Mouse (Mus musculus) urinary bladder, postnatal 14 days (tissue): ENCODE results near the gene Lsm3.
"Not testable (repeated sequence)": the region's sequence is repeated elsewhere in the genome, so short reads cannot be mapped to it uniquely, and the experiment has no call there.

Source experiments
- DNase-seq: peaks from one replicate; pipeline ENCODE4 v3.0.0; 2021; ENCODE audit warnings: low spot score

The Lsm3 gene

DNA sequence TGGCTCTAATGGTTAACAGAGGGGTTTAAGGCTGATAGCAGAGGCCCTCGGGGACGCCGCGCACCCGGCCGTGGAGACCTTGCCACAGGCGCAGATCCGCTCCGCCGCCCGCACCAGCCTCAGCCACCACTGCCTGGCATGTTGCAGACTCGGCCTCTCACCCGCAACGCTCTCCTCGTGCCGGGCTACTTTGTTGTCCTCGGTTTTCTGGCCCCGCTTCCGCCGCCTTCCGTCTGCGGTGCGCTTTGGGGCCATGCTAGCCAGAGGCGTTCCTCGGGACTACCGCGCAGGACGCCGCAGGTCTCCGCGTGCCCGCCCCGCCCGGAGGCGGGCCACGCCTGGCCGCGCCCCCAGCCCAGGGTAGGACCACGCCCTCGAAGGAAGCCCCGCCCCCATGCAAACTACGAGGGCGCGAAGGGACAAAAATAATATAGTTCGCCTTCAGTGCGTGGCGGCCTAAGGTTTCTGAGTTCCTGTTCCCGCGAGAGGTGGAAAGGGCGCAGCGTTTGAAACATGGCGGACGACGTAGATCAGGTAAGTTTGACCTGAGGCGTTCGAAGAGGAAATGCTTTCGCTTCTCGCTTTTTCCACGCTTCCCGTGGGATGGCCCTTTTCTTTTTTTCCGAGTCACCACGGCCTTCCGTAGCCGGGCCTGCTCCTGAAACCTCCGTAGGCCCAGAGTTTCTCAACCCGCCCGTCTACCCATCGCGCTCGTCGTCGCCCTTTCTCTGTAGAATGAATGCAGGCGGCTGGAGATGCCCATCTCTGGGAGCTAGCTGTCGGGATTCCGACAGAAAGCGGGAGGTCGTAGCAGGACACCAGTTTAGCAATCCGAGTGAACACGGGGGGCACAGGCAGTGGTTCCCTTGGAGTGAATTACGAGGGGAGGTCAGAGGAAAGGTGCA is at the start of gene Lsm3, which contains the start of gene Xpc:
Lsm3 (plus strand) TSS at position 384 of the 905 bp plus-strand sequence.
Xpc (minus strand) TSS at position 344 of the 905 bp plus-strand sequence.
- DNase-seq = peak; percentile 98

DNA sequence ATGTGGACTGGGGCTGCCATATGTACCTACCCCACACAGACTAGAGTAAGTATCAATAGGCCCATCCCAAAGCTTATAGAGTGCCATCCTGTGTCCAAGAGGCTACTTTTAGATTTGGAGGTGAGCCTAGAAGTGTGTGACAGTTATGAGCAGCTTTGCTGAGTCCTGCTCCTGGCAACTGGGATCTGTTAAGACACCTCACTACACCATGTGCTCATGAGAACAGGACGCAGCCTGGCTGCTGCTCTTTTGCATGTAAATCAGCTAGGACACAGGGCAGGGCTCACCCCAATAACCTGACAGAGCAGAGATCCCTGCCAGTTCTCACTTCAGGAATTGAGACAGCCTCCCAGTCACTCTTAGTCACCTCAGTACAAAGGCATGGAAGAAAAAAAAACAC is 48.6 kb upstream of the Lsm3 start:
- DNase-seq = no peak

DNA sequence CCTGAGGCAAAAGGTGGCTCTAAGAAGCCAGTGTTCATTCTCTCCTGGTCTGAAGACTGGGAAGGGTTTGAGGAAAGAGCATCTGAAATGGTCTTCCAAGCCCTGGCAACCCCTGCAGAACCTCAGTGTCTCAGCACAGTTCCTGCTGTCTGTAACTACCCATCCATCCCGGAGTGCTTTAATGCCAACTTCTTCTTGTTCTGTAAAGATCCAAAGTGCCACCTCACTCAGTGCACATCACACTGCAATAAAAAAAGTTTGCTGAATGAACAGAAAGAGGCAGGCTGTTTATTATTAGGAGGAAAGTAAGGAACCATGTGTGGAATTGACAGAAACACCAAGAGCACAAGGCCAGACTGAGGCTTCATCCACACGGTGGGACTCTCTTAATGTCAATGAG is 45.0 kb upstream of the Lsm3 start:
- DNase-seq = no peak

DNA sequence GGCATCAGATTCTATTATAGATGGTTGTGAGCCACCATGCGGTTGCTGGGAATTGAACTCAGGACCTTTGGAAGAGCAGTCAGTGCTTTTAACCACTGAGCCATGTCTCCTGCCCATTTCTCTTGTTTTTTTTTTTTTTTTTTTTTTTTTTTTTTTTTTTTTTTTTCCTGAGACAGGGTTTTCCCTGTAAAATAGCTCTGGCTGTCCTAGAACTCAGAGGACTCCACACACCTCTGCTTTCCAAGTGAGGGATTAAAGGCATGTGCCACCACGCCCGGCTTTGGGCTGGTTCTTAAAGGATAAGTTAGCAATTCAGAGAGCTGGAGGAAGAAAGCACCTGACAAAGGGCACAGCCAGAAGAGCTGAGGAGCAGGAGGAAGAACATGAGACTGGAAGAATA is 44.3 kb upstream of the Lsm3 start:
- DNase-seq = not testable (repeated sequence)

DNA sequence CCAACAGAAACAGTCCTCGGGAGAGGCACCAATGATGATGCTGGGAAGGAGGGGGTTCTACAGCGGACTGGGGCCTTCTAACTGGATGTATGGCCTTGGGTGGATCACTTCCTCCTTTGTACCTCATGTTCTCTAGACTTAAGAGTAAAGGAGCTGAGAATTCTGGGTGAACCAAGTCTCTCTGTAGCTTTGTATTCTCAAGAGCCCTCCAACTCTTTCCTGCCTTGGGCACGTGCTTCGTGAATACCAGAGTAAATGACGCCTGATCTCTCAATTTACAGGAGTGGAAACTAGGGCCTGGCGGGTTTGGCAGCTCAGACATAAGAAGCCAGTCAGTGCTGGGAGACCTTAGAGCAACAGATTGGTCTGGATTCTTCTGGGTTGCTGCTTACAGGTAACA is 43.4 kb upstream of the Lsm3 start:
- DNase-seq = no peak

DNA sequence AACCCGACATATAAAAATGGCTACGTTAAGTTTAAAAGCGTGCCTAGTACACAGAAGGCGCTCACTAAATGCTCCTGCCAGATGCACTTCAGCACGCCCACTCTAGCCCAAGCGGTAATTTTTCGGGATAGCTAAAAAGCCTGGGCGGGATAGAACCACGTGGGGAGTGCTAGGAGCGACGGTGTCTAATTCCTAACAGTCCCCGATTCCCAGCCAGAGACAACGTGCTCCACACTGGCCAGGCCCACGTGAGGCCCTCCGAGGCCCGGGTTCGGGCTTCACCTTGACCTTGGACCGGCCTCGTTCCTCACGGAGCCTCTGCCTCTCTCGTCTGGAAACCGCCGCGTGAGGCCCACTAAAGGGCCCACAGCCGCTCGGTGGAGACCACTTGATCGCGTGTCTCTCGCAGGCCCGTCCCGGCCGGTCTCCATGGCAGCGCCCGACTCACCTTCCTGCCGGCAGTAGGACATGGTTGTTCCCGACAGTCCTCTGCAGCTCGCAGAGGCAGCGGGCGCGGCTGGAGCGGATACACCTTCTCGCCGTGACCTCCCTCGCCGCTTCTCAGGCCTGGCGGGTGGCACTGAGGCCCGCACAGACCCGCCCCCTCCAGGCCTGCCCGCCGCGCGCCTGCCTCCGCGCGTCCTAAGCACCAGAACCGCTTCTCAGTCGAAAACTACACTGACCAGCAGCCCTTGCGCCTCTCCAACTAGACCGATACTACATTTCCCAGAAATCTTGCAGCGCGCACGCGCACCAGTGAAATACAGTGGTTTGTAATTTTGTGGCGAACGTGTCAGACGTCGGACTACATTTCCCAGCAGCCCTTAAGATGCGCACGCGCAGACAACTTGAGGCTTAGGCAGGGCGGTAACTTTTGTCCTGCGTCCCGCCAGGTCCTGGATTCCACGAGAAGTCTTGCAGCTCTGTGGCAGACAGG is 42.6 kb upstream of the Lsm3 start, which contains the start of the genes Chchd4 and Tmem43:
Chchd4 (minus strand) TSS at position 679 of the 937 bp plus-strand sequence.
Tmem43 (plus strand) TSS at position 836 of the 937 bp plus-strand sequence.
- DNase-seq = peak; percentile 98

DNA sequence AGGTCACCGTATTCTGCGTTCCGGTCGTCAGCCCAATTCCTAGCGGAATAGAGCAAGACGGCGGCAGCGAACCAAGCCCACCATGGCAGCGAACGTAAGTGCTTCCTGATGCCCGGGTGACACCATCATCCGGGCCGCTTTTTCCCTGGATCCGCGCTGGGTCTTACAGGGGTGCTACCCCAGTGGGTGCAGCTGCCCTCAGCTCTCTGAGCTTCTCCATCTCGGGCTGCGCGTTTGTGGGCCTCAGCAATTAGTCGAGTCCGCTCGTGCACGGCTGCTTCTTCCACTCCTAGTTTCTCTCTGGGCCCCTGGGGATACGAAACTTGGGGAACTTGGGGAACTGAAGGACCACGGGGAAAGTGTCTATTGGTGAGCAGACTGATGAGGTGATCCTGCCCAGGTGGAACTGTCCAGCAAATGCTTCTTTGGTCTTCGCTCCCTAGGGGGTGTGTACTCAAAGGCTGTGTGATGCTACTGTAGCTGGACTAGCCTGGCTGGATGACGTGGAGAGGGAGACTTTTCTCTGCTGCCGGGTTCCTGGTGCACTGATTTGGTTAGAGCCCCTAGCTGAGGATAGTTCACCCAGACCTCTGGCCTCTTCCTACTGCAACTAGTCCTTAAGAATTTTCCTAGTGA is 41.8 kb upstream of the Lsm3 start:
- DNase-seq = no peak

DNA sequence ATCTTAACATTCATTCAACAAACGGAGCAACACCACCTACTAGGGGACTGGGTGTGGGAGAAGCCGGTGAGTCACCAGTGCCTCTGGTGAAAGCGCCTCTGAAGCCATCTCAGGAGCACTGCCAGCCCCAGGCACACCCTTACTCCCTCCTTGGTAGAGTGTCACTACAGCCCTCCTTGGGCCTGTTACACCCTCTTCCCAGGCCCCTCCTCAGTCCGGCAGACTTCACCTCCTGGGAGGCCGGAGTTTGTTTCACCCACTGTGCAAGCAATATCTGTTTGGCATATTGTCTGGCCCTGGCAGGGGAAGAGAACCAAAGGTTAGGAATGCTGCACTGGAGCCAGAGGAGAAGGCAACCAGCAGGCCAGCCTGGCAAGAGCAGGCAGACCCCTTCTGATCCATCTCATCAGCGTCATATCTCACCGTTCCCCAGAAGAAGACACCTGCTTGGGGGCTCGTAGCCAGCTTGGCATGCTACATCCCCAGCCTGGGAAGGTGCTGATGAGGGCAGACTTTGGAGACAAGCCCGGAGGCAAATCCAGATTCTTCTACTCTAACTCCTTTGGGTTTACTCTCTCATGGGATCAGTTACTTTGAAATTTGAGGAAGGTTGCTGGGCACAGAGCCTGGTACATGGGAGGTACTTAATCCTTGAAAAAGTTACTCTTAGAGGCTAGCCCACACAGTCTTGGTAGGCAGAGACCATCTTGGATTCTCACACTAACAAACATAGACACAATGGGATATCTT is 41.1 kb upstream of the Lsm3 start:
- peak; percentile 65 for DNase-seq

DNA sequence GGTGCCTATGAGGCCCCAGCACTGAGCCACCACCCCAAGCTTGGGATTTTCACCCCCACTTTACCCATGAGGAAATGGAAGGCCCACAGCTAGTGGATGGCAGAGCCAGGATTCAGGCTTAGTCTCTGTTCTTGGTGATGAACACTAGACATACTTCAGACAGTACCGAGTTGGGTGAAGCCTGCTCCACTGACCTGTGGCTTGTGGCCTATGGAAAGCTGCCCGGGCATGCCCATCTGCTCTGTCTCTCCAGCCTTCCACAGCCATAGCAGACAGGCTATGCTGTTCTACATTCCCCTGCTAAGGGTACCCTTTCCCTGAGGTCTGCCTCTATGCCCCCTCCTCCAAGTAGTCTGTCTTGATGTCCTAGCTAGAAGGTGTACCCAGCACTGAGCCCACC is 39.2 kb upstream of the Lsm3 start:
- DNase-seq = no peak

DNA sequence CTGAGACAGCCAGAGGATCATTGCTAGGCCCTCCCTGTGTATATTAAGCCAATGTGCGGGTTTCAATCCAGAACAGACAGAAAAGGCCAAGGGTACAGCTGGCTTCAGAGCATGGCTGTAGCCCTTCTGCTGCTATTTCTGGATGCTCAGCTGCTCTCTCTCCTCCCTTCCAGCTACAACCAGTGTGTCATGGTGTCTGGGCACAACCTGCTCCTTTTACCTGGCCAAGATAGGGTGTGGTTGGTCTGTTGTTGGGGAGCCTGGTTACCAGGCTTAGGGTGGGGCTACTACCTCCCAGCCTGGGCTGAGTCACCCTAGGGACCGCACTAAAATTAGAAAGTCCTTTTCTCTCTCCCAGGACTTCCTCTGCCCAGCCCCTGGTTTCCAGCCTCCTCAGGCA is 32.4 kb upstream of the Lsm3 start:
- no peak for DNase-seq

DNA sequence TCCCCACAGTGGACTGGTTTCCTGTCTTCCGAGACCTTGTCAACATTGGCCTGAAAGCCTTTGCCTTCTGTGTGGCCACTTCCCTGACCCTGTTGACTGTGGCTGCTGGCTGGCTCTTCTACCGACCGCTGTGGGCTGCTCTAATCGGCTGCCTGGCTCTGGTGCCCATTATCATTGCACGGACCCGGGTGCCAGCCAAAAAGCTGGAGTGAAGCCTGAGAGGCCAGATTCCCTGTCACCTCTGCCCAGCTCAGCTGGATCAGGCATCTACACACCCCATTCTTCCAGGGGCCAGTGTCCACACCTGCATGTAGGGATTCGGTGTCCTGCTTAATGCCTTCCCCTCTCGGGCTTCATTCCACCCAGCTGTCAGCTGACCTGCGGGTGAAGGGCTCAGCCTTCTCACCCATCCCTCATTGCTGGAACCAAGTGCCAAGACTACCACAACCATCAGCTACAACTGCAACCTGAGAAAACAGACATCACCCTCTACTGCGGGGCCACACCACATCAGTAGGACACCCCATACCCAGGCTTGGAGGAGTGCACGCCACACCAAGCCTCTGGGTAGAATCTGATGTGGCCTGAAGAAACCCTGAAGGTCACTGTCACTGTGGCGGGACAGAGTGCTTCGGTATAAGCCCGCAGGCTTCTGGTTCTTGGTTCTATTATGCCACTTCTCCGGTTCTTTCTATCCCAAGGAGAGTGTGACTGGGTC is 28.8 kb upstream of the Lsm3 start:
- DNase-seq = no peak

DNA sequence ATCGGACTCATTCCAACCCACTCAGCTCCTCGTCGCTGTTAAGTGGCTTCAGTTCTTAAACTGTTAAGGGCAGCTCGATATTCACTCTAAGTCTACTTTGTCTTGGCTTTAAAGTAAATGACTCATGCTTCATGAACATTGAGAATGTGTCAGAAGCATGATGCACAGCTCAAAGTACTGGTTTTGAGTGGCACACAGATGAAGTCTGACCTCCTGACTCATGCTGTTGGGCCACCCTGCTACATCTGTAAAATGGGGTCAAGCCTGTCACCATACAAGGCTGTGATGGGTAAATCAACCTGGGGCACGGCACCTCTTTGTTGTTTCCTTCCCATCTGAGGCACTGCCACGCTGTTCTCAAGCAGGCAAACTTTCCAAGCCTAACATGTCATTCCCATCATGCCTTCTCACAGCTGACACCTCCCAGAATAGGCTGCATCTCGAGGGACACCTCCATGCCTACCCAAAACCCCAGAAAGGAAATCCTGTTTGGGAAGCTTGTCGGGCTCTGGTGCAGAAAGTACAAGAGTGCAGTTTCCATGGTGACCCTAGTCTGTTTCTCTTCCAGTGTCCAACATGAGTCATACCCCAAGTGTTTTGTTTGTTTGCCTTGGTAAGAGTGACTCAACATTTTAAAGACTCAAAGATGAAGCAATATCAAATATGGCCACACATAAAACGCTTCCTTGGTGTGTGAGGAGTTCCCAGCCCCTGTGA is 27.1 kb upstream of the Lsm3 start:
- DNase-seq = peak; percentile 45

DNA sequence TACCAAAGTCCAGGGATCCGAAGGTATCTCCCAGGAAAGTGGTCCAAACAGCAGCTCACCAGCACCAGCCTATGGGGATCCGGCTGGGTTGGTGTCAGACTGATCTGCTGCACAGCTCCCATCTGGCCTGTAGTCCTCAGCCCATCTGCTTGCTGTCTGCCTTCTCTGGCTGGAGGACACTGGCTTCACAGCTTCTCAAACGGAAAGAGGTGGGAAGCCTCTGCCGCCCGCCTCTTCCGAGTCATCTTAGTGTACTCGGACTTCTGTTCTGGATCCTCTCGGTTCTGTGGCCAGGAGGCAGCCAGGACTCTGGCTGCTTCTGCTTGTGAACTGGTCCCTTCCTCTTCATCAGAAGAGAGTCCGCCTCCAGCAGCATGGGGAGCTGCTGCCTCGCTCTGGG is 25.9 kb upstream of the Lsm3 start:
- peak; percentile 37 for DNase-seq

DNA sequence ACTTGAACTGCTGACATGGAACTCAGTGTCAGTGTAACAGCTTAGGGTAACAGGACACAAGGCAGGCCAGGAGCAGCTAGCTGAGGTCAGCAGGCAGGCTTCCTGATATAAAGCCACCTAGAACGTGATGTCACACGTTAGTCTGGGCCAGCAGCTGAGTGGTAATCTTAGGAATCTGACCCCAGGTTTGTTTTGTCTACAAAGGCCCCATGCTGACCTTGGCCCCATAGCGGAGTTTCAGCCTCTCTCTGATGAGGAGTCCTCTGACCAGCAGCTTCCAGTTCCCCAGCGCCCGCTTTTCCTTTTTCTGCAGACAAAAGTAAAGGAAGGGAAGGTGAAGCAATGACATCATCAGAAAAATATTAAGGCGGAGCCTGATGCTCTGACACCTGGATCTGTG is 24.7 kb upstream of the Lsm3 start:
- DNase-seq = no peak

DNA sequence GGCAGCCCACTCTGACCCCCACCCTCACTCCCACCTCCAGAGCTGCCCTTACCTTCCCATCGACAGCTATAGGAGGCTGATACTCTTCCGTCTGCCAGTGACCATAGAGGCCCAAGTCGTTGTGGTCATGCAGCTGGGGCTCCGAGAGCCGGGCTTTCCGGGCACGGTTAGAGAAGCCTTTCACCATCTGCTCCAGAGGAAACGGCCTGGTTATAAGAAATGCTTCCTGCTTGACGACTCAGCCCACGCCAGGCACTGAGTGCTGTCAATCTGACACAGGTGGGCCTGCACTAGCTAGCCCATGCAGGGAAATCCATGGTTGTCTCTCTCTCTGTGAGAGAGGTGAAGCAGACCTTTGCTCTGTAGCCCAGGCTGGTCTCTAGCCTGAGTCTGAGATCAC is 22.7 kb upstream of the Lsm3 start:
- DNase-seq = no peak

DNA sequence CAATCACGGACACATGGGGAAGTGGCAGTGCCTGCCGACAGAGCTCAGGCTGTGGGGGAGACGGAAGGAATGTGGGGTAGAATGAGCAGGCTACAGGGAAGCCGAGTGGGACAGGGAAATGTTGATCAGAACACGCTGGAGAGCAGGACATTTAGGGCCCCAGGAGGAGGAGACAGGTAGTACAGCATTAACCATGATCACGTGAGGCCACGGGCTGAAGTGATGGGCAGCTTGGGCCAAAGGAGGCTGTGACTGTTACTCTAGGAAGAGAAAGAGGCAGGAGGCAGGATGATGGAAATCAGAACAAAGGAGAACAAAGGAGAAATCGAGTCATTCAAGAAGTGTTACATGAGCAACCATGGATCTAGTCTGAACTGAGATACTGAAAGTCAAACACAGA is 21.2 kb upstream of the Lsm3 start:
- no peak for DNase-seq

DNA sequence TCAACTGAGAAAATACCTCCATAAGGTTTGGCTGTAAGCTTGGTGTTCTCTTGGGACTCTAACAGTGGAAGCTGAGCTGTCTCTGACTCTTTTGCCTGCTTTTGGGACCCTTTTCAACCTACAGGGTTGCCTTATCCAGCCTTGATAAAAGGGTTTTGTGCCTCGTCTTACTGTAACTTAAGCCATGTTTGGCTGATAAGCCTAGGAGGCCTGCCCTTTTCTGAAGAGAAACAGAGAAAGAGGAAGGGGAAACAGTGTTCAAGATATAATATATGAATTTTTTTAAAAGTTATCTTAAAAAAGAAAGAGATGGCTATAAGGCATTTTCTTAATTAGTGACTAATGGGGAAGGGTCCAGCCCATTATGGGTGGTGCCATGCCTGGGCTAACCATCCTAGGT is 12.4 kb upstream of the Lsm3 start:
- no peak for DNase-seq

DNA sequence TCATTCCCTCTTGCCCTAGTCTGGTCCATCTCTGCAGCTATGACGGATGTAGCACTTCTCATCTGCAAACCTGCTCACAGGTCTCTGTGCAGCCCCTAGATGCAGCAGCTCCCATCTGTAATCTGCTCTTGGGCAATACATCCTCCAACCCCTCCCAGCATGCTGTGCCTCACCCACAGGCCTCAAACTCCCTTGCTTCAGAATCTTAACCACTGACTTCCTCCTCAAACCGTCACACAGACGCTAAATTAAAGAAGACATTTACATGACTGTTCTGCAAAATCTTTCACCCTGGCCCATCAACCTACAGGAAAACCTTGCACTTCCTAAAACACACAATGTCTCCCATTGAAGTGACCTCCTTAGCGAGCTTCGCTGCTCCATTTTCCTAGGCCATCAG is 9.7 kb upstream of the Lsm3 start:
- DNase-seq = no peak

DNA sequence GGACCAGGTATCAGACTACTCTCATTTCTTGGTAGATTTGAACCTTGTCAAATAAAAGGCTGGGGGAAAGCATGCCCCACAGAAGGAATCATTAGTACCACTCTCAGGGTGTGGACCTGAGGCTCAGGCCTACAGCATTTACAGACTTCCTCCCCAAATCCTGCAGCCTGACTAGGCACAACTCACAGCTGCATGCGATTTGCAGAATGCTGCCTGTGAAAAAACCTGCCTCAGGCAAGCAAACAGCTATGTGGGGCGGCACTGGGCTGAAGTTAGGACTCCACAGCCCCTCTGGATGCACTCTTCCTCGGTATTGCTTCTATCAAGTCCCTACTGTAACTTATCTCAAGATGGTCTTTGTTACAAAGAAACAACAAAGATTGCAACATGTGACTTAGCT is 7.7 kb upstream of the Lsm3 start:
- no peak for DNase-seq

DNA sequence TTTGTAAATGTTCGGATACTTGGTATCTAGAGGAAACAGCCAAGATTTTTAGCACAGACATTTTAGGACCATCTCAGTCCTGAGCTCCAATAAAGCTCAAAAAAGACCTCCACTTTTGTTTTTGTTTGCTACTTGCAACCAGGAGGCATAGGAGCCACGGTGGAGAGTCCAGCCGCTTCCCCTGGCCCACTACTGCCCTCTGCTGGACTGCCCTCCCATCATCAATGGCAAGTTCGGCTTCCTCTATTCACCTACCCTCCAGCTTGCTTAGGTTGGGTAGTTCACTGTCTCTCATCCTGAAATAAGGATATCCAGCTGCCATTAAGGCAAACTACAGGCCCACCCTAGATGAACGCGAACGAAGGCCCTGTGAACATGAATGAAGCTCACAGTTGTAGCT is 6.4 kb upstream of the Lsm3 start:
- peak; percentile 84 for DNase-seq
